Mouse (Mus musculus): ENCODE measurements around the gene Mrpl39. TPM values are rescaled to one million over a fixed set of nuclear protein-coding genes. Genes with fewer than 3 reads are reported as not detected.

The Mrpl39 gene
- polyA plus RNA-seq, 1 experiment from 2014 or later = 51.4 TPM

- WGBS (ENCODE audit: insufficient replicate concordance) = under 1% methylated on average over 23 of the region's 23 CpGs
Observed at GRCm38 (mm10) chr16:84774761-84775231, 39.3 kb upstream of the Mrpl39 start.

DNA sequence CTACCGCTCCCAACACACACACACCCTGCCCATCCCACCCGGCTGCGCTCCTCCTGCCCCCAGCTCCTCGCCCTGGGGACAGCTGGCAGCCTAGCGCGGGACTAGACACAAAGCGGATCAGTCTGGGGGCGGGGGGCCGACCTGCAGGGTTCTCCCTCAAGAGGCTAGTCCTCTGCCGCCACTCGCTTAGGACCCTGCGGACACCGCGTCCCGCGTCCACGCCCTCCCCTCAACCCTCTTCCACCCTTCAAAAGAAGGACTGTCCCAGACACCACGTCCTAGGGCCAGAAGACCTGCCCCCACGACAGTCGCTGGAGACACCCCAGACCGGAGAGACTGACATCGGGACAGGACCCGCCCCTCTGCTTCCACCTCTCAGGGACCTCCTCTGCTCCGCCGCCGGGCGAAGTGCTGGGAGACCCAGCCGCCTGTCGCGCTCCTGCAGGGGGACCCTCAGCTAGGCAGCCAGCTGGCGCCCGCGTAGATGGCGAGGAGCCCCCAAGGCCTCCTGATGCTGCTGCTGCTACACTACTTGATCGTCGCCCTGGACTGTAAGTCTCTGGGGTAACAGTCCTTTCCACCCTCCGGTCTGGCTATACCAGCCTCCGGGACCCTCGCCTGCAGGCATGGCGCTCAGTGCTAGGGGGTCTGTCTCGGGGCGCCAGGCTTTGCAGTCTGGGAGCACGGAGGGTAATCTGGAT is 38.6 kb upstream of the Mrpl39 start, which contains the start of gene Jam2:
TSS of gene Jam2 (plus strand) at position 121 of the 701 bp plus-strand sequence.
- Histone ChIP-seq H3K4me2 (peak within 1 kb of the TSS; percentile 99), H3K4me3 (ENCODE audit: low read depth, low read length) (peak within 1 kb of the TSS; percentile 58), H3K9me3 (replicated peaks; ENCODE audit: control insufficient read depth, low read length) (no peaks in the 10 kb centered on the region), H3K9ac (ENCODE audit: low read depth, low read length) (peak within 1 kb of the TSS; percentile 67), H3K36me3 (ENCODE audit: control insufficient read depth, insufficient read depth, low read length) (no peaks in the 10 kb centered on the region), H3K27me3 (ENCODE audit: control insufficient read depth, insufficient read depth, low read length) (peaks cover 6% of the 10 kb centered on the region; the same call in 1 of the 2 replicates), H3K4me1 (ENCODE audit: control insufficient read depth, insufficient read depth, low read length) (peaks cover 2% of the 10 kb centered on the region; the same call in 1 of the 2 replicates), H3K27ac (ENCODE audit: low read depth, low read length) (no peak within 1 kb of the TSS)
- under 1% methylated on average over 43 of the region's 43 CpGs for WGBS (ENCODE audit: insufficient replicate concordance)
- peak; percentile 78 for ATAC-seq (replicated peaks; ENCODE audit: insufficient number of reproducible peaks, low FRiP score, low TSS enrichment)

More at GRCm38 (mm10) chr16:84774761-84775231, 39.3 kb upstream of the Mrpl39 start:
- H3K27me3 ChIP-seq (ENCODE audit: control insufficient read depth, insufficient read depth, low read length) = peaks cover 6% of the 10 kb centered on the region; the same call in 1 of the 2 replicates
- H3K9me3 ChIP-seq (replicated peaks; ENCODE audit: control insufficient read depth, low read length) = peaks cover 4% of the 10 kb centered on the region; the same call in 1 of the 2 replicates
- ATAC-seq (replicated peaks; ENCODE audit: insufficient number of reproducible peaks, low FRiP score, low TSS enrichment) = no peak
- peak overlapping the region; percentile 99 for H3K4me2 ChIP-seq
- H3K36me3 ChIP-seq (ENCODE audit: control insufficient read depth, insufficient read depth, low read length) = no peaks in the 10 kb centered on the region
- peaks cover 2% of the 10 kb centered on the region; the same call in 1 of the 2 replicates for H3K4me1 ChIP-seq (ENCODE audit: control insufficient read depth, insufficient read depth, low read length)
- peak overlapping the region; percentile 58 for H3K4me3 ChIP-seq (ENCODE audit: low read depth, low read length)
- H3K9ac ChIP-seq (ENCODE audit: low read depth, low read length) = peak overlapping the region; percentile 67
- H3K27ac ChIP-seq (ENCODE audit: low read depth, low read length) = no peak overlapping the region

DNA sequence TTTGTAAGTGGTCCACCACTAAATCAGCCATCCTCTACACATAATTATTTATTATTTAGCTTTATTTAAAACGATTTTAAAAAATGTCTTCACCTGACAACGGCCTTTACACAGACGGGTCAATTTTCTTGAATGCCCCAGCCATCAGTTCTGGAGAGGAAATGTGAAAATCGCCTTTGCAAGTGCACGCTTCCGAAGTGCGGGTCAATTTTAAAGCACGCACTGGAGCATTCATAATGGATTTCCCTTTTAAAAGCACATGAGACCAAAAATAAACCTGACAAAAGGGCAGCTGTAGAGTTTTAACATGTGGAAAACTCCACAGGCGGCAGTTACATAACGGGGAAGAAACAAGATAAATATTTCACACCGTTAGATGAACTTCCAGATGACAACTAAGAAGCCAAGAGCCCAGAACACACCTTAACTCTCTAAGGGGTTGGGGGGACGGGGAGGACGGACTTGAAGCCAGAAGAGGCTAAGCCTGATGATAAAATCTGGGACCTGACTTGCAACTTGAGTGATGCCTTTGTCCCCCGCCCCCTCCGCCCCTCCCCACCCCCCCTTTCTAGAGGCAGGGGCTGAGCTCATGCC is 37.8 kb upstream of the Mrpl39 start:
- no peaks in the 10 kb centered on the region for H3K36me3 ChIP-seq (ENCODE audit: control insufficient read depth, insufficient read depth, low read length)
- peak overlapping the region; percentile 67; the same call in 1 of the 2 replicates for H3K9ac ChIP-seq (ENCODE audit: low read depth, low read length)
- H3K4me1 ChIP-seq (ENCODE audit: control insufficient read depth, insufficient read depth, low read length) = peaks cover 2% of the 10 kb centered on the region; the same call in 1 of the 2 replicates
- H3K27ac ChIP-seq (ENCODE audit: low read depth, low read length) = no peak overlapping the region
- H3K27me3 ChIP-seq (ENCODE audit: control insufficient read depth, insufficient read depth, low read length) = peaks cover 6% of the 10 kb centered on the region; the same call in 1 of the 2 replicates
- H3K4me2 ChIP-seq = peak overlapping the region; percentile 99
- 5% methylated on average over 15 of the region's 15 CpGs for WGBS (ENCODE audit: insufficient replicate concordance)
- peak overlapping the region; percentile 58 for H3K4me3 ChIP-seq (ENCODE audit: low read depth, low read length)
- H3K9me3 ChIP-seq (replicated peaks; ENCODE audit: control insufficient read depth, low read length) = no peaks in the 10 kb centered on the region
- ATAC-seq (replicated peaks; ENCODE audit: insufficient number of reproducible peaks, low FRiP score, low TSS enrichment) = no peak

DNA sequence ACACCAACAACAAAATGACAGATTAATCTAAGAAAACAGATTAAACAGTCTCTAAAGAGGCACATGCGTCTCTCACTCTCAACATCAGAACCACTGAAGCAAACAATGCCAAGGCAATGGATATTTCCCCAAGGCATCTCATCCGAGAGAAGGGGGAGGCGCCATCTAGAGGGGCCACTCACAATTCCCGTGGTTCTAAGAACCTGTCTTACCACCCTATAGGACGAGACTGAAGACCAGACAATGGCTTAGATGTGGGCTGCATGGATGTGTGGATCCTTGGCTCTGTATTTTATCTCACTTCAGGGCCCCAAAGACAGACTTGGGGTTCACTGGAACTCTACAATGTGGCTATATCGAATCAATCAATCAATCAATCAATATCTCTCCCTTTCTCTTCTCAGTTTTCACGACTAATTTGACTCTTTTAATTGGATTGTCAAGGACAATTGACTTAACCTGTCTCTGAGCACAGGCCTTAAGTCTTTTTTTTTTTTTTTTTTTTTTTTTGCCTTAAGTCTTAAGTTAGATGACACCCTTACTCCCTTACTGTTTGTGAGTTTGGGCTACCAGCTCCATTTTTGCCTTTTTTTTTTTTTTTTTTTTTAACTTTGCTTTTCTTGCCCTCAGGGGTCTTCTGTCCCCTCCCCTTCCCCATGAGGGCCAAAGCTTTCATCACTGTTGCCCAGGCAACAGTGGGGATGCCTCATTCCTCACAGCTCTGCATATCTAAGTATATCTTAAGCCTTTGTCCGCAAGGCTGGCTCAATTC is 37.1 kb upstream of the Mrpl39 start:
- H3K4me3 ChIP-seq (ENCODE audit: low read depth, low read length) = no peak overlapping the region
- no peak for ATAC-seq (replicated peaks; ENCODE audit: insufficient number of reproducible peaks, low FRiP score, low TSS enrichment)

DNA sequence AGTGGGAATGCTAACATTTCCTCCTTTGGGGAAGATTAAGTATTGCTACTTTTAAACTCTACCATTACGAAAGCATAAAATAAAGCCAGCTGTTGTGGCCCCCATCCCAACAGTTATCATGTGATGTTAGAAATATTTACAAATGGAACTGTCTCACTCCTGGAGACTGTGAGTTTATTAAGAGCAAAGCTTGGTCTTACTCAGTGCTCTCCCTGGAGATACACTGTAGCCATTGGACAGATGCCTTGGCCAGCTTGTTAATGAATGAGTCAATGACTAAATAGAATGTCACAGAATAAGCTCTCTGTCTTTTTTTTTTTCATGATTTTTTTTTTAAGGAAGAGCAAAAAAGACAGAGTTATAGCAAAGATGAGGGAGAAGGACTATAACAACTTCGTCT is 35.9 kb upstream of the Mrpl39 start:
- ATAC-seq (replicated peaks; ENCODE audit: insufficient number of reproducible peaks, low FRiP score, low TSS enrichment) = no peak
- Histone ChIP-seq H3K36me3 (ENCODE audit: control insufficient read depth, insufficient read depth, low read length) (no peaks in the 10 kb centered on the region), H3K27me3 (ENCODE audit: control insufficient read depth, insufficient read depth, low read length) (peaks cover 6% of the 10 kb centered on the region; the same call in 1 of the 2 replicates), H3K27ac (ENCODE audit: low read depth, low read length) (no peak overlapping the region), H3K9me3 (replicated peaks; ENCODE audit: control insufficient read depth, low read length) (no peaks in the 10 kb centered on the region), H3K4me2 (no peak overlapping the region), H3K9ac (ENCODE audit: low read depth, low read length) (no peak overlapping the region), H3K4me1 (ENCODE audit: control insufficient read depth, insufficient read depth, low read length) (peaks cover 2% of the 10 kb centered on the region; the same call in 1 of the 2 replicates), H3K4me3 (ENCODE audit: low read depth, low read length) (no peak overlapping the region)
- WGBS (ENCODE audit: insufficient replicate concordance) = 86% methylated on average over 2 of the region's 2 CpGs

More for the DNA sequence above, 37.1 kb upstream of the Mrpl39 start:
- Histone ChIP-seq H3K4me2 (peak overlapping the region; percentile 99), H3K9me3 (replicated peaks; ENCODE audit: control insufficient read depth, low read length) (no peaks in the 10 kb centered on the region), H3K36me3 (ENCODE audit: control insufficient read depth, insufficient read depth, low read length) (no peaks in the 10 kb centered on the region), H3K27me3 (ENCODE audit: control insufficient read depth, insufficient read depth, low read length) (peaks cover 6% of the 10 kb centered on the region; the same call in 1 of the 2 replicates), H3K4me1 (ENCODE audit: control insufficient read depth, insufficient read depth, low read length) (peaks cover 2% of the 10 kb centered on the region; the same call in 1 of the 2 replicates), H3K9ac (ENCODE audit: low read depth, low read length) (no peak overlapping the region), H3K27ac (ENCODE audit: low read depth, low read length) (no peak overlapping the region)
- WGBS (ENCODE audit: insufficient replicate concordance) = 26% methylated on average over 8 of the region's 8 CpGs

GRCm38 (mm10) chr16:84770891-84771290 is 35.3 kb upstream of the Mrpl39 start:
- no peak for ATAC-seq (replicated peaks; ENCODE audit: insufficient number of reproducible peaks, low FRiP score, low TSS enrichment)
- 75% methylated on average over 7 of the region's 7 CpGs for WGBS (ENCODE audit: insufficient replicate concordance)
- Histone ChIP-seq H3K9me3 (replicated peaks; ENCODE audit: control insufficient read depth, low read length) (no peaks in the 10 kb centered on the region), H3K27ac (ENCODE audit: low read depth, low read length) (no peak overlapping the region), H3K4me3 (ENCODE audit: low read depth, low read length) (no peak overlapping the region), H3K4me1 (ENCODE audit: control insufficient read depth, insufficient read depth, low read length) (peaks cover 2% of the 10 kb centered on the region; the same call in 1 of the 2 replicates), H3K27me3 (ENCODE audit: control insufficient read depth, insufficient read depth, low read length) (peaks cover 3% of the 10 kb centered on the region; the same call in 1 of the 2 replicates), H3K4me2 (no peak overlapping the region), H3K36me3 (ENCODE audit: control insufficient read depth, insufficient read depth, low read length) (no peaks in the 10 kb centered on the region), H3K9ac (ENCODE audit: low read depth, low read length) (no peak overlapping the region)

- no peaks in the 10 kb centered on the region for H3K9me3 ChIP-seq (replicated peaks; ENCODE audit: control insufficient read depth, low read length)
- no peak for ATAC-seq (replicated peaks; ENCODE audit: insufficient number of reproducible peaks, low FRiP score, low TSS enrichment)
- no peak overlapping the region for H3K9ac ChIP-seq (ENCODE audit: low read depth, low read length)
- no peak overlapping the region for H3K27ac ChIP-seq (ENCODE audit: low read depth, low read length)
- WGBS (ENCODE audit: insufficient replicate concordance) = 78% methylated on average over 19 of the region's 19 CpGs
- no peak overlapping the region for H3K4me3 ChIP-seq (ENCODE audit: low read depth, low read length)
- peaks cover under 1% of the 10 kb centered on the region; the same call in 1 of the 2 replicates for H3K27me3 ChIP-seq (ENCODE audit: control insufficient read depth, insufficient read depth, low read length)
- no peak overlapping the region for H3K4me2 ChIP-seq
- H3K4me1 ChIP-seq (ENCODE audit: control insufficient read depth, insufficient read depth, low read length) = no peaks in the 10 kb centered on the region
- no peaks in the 10 kb centered on the region for H3K36me3 ChIP-seq (ENCODE audit: control insufficient read depth, insufficient read depth, low read length)
Observed at GRCm38 (mm10) chr16:84769619-84770464, 34.3 kb upstream of the Mrpl39 start.

Measured in heart, embryonic 11.5 days (tissue).